Comparison of ENCODE assay signal across 18 mouse cellular contexts in genomic region chr1:172990635-172991009, GRCm38 (mm10). TPM values are rescaled to one million over a fixed set of nuclear protein-coding genes. Genes with fewer than 3 reads are reported as not detected.
"Had no signal": no experiment of that assay in that cellular context is flagged by ENCODE, and none has a peak within 500 bp of the region (broad histone marks: within the 10 kb centered on the region; RNA-seq: fewer than 3 reads in every experiment).

No protein-coding gene starts in this region.

- H3K27ac ChIP-seq: kidney, embryonic 15.5 days; left cerebral cortex, adult 2 months; limb, embryonic 15.5 days; lung, embryonic 15.5 days; macrophage had no signal

- H3K36me3 ChIP-seq: kidney, embryonic 15.5 days; limb, embryonic 15.5 days; lung, embryonic 15.5 days had no signal

- H3K27me3 ChIP-seq: kidney, embryonic 15.5 days; limb, embryonic 15.5 days; lung, embryonic 15.5 days; megakaryocyte, embryonic 14.5 days had no signal

- H3K4me3 ChIP-seq: kidney, embryonic 15.5 days; left cerebral cortex, adult 2 months; limb, embryonic 15.5 days; lung, embryonic 15.5 days; megakaryocyte, embryonic 14.5 days had no signal

- H3K4me2 ChIP-seq: kidney, embryonic 15.5 days; limb, embryonic 15.5 days; lung, embryonic 15.5 days; midbrain, embryonic 11.5 days had no signal

- H3K4me1 ChIP-seq: limb, embryonic 15.5 days; lung, embryonic 15.5 days; megakaryocyte, embryonic 14.5 days had no signal

- ATAC-seq: midbrain, embryonic 16.5 days had no signal

- H3K9me3 ChIP-seq: kidney, embryonic 15.5 days; limb, embryonic 15.5 days; lung, embryonic 15.5 days had no signal

- DNase-seq: kidney, adult 2 months; kidney, postnatal 25 days; lung, postnatal 14 days; right cerebral cortex, postnatal 14 days; thymus, postnatal 36 days had no signal

- H3K9ac ChIP-seq: kidney, embryonic 15.5 days; limb, embryonic 15.5 days; lung, embryonic 15.5 days had no signal

RNA-seq across cellular contexts. Expression of gene Olfr16, which starts 40.4 kb away (rescaled TPM):
- polyA plus RNA-seq: kidney, adult 2 months; kidney, embryonic 15.5 days; limb, embryonic 11.5 days; limb, embryonic 15.5 days; lung, embryonic 15.5 days; macrophage; midbrain, embryonic 11.5 days; midbrain, embryonic 16.5 days; neural tube, embryonic 14.5 days; small intestine, adult 2 months; stomach, embryonic 16.5 days; thymus, postnatal 0 days had no signal
